Mouse (Mus musculus) intestine, embryonic 16.5 days (tissue): ENCODE results near the gene Gtf2h2. TPM values are rescaled to one million over a fixed set of nuclear protein-coding genes. Genes with fewer than 3 reads are reported as not detected.
"Not testable (repeated sequence)": the region's sequence is repeated elsewhere in the genome, so short reads cannot be mapped to it uniquely, and the experiment has no call there.

ENCODE experiments used
- ATAC-seq: fragments of 200-750 bp; cut with Nextera tagmentation; 2 replicates; pipeline ENCODE4 v1.8.0; 2017; ENCODE audit warnings: moderate TSS enrichment, moderate library complexity
- H3K27ac ChIP-seq: fragments of 300-500 bp; sonication (generic); 2 replicates; pipeline ENCODE4 v1.5.1; 2014; ENCODE audit warnings: mild to moderate bottlenecking, low read length
- H3K27me3 ChIP-seq: fragments of 300-500 bp; sonication (generic); replicated peaks from 2 replicates; pipeline ENCODE4 v1.6.1; 2014; ENCODE audit warnings: low read length, control low read depth, mixed read lengths; ENCODE audit not compliant: control insufficient read depth, insufficient read depth
- H3K36me3 ChIP-seq: fragments of 300-500 bp; sonication (generic); 2 replicates; pipeline ENCODE4 v1.6.1; 2014; ENCODE audit warnings: low read length, control low read depth; ENCODE audit not compliant: control insufficient read depth, insufficient read depth
- H3K4me1 ChIP-seq: fragments of 300-500 bp; sonication (generic); 2 replicates; pipeline ENCODE4 v1.6.1; 2014; ENCODE audit warnings: low read length, control low read depth, mixed read lengths; ENCODE audit not compliant: control insufficient read depth, insufficient read depth
- H3K4me2 ChIP-seq: fragments of 300-500 bp; sonication (generic); 2 replicates; pipeline ENCODE4 v1.6.1; 2014; ENCODE audit warnings: low read depth, low read length, control low read depth
- H3K4me3 ChIP-seq: fragments of 300-500 bp; sonication (generic); 2 replicates; pipeline ENCODE4 v1.5.1; 2014; ENCODE audit warnings: mild to moderate bottlenecking, low read length
- H3K9ac ChIP-seq: fragments of 300-500 bp; sonication (generic); 2 replicates; pipeline ENCODE4 v1.6.1; 2014; ENCODE audit warnings: low read depth, low read length
- H3K9me3 ChIP-seq: fragments of 300-500 bp; sonication (generic); 2 replicates; pipeline ENCODE4 v1.6.1; 2016; ENCODE audit warnings: low read length, control low read depth; ENCODE audit not compliant: control insufficient read depth
- WGBS: fragments of 180-500 bp; shearing (Covaris S2); extraction: QIAGEN DNeasy Blood & Tissue Kit; methylation state at CpG from one replicate; pipeline ENCODE4 v1.1.7; 2014; 5-methylcytosine and 5-hydroxymethylcytosine counted together
- polyA plus RNA-seq: library from polyadenylated mRNA; unstranded; fragments of >200 nt; fragmentation: Nextera tagmentation; extraction: Ambion mirVana; gene quantifications from 2 replicates; pipeline ENCODE4 v1.2.1, GENCODE M21; 2015

Gtf2h2 gene
- polyA plus RNA-seq, 1 experiment from 2014 or later = 84.0 TPM

DNA sequence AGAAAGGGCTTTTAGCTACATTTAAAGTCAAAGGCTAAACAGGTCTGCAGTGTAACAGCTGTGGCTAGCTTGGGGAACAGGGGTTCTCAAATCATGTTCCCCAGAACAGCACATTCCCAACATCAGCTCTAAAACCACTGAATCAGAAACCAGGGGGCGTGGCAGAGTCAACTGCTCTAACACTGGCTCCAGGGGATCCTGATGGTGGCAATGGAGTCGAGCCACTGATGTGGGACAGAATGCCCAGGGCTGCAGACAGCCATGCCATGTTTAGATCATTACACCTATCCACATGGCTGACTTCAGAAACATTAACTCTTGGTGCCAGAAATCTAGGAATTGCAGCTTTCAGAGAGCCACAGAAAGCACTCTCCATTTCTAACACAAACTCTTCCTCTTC is 26.8 kb upstream of the Gtf2h2 start:
- H3K27ac ChIP-seq = peak overlapping the region; percentile 47
- no peak overlapping the region for H3K9ac ChIP-seq
- H3K4me1 ChIP-seq = peaks cover 27% of the 10 kb centered on the region
- 62% methylated on average over 2 of the region's 2 CpGs for WGBS
- no peak for ATAC-seq
- H3K27me3 ChIP-seq = no peaks in the 10 kb centered on the region
- H3K4me2 ChIP-seq = no peak overlapping the region
- H3K4me3 ChIP-seq = no peak overlapping the region
- H3K9me3 ChIP-seq = no peaks in the 10 kb centered on the region
- H3K36me3 ChIP-seq = no peaks in the 10 kb centered on the region

DNA sequence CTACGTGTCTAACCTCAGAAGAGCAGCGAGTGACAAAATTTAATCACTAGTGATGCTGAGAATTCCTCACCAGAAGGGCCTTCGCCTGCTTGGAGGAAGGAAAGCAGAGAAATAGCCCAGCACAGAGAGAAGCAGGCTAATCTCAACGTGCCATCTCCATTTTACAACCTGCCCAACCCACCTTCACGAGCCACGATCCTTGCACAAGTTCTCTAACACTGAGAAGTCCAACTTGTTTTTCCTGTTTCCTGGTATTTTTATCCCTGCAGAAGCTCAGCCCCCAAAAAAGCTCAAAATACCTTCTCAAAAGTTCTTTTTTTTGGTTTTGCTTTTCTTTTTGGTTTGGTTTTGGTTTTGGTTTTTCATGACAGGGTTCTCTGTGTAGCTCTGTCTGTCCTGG is 25.8 kb upstream of the Gtf2h2 start:
- Histone ChIP-seq H3K27me3 (no peaks in the 10 kb centered on the region), H3K4me2 (peak overlapping the region; percentile 16; the same call in 1 of the 2 replicates), H3K27ac (peak overlapping the region; percentile 92), H3K9me3 (no peaks in the 10 kb centered on the region), H3K36me3 (no peaks in the 10 kb centered on the region), H3K4me3 (no peak overlapping the region), H3K4me1 (peaks cover 23% of the 10 kb centered on the region), H3K9ac (no peak overlapping the region)
- 51% methylated on average over 6 of the region's 6 CpGs for WGBS
- peak; percentile 66 for ATAC-seq

GRCm38 (mm10) chr13:100517652-100518153 is 25.3 kb upstream of the Gtf2h2 start:
- peak; percentile 21 for ATAC-seq
- WGBS = 66% methylated on average over 6 of the region's 6 CpGs

DNA sequence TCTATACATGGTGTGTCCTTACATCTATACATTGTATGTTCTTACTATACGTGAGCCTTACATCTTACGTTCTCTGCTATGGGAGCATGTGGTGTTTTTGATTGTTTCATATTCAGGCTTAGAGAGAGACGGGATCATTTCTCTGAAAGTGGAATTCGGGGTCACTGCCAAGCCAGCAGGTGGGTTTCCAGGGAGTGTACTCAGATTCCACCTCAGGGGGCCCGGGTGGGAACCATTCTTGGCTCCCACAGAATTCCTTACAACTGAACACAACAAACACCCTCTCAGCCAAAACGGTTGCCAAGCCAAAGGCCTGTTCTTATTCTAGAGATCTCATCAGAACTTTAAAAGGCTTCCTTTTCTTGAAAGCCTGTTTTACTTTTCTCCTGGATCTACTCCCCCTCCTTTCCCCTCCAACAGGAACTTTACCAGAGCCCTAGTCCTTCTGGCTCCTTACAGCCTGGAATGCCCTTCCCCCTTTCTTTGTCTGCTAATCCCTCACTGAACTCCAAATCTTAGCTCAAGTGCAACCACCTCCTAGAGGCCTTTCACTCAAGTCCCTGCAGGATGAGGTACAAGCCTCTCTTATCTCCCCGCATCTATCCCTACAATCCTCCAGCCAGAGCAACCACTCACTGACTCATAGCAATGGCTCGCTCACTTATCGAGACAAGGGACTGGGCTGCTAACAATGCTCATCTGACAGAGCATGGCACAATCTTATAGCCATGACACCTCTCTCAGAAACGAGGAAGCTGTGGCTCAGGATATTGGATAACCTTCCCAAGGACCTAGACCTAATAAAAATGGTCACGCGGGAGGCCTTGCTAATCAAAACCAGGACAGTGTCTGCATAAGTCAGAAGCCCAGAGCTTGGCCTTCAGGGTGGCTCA is 24.1 kb upstream of the Gtf2h2 start:
- Histone ChIP-seq H3K4me1 (peaks cover 9% of the 10 kb centered on the region), H3K4me3 (no peak overlapping the region), H3K27me3 (no peaks in the 10 kb centered on the region), H3K36me3 (no peaks in the 10 kb centered on the region), H3K9ac (no peak overlapping the region), H3K9me3 (no peaks in the 10 kb centered on the region), H3K27ac (peak overlapping the region; percentile 92), H3K4me2 (no peak overlapping the region)
- 49% methylated on average over 12 of the region's 12 CpGs for WGBS
- peak; percentile 88 for ATAC-seq

More at GRCm38 (mm10) chr13:100517652-100518153, 25.3 kb upstream of the Gtf2h2 start:
- H3K27ac ChIP-seq = peak overlapping the region; percentile 92
- no peak overlapping the region for H3K9ac ChIP-seq
- no peaks in the 10 kb centered on the region for H3K9me3 ChIP-seq
- no peaks in the 10 kb centered on the region for H3K27me3 ChIP-seq
- peaks cover 18% of the 10 kb centered on the region for H3K4me1 ChIP-seq
- H3K36me3 ChIP-seq = no peaks in the 10 kb centered on the region
- no peak overlapping the region for H3K4me3 ChIP-seq
- peak overlapping the region; percentile 16; the same call in 1 of the 2 replicates for H3K4me2 ChIP-seq

DNA sequence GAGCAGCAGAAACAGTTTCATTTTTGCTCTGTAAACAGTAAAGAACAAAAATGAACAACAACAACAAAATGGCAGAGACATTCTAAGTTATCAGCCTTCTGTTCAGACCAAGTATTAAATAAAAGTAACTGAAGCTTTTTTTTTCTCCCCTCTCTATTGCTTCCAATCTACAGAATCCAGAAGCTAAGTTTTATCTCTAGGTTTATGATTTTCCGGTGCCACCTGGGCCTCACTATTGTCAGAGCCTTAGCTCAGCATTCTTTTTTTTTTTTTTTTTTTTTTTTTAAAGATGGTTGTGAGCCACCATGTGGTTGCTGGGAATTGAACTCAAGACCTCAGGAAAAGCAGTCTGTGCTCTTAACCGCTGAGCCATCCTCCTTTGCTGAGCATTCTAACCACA is 20.4 kb upstream of the Gtf2h2 start:
- Histone ChIP-seq H3K4me3 (no peak overlapping the region), H3K9me3 (no peaks in the 10 kb centered on the region), H3K27me3 (no peaks in the 10 kb centered on the region), H3K27ac (no peak overlapping the region), H3K4me1 (no peaks in the 10 kb centered on the region), H3K9ac (no peak overlapping the region), H3K4me2 (no peak overlapping the region), H3K36me3 (no peaks in the 10 kb centered on the region)
- WGBS = 83% methylated on average over 2 of the region's 2 CpGs
- ATAC-seq = no peak

GRCm38 (mm10) chr13:100511860-100512364 is 19.5 kb upstream of the Gtf2h2 start:
- no peak for ATAC-seq
- WGBS = 74% methylated on average over 4 of the region's 4 CpGs

GRCm38 (mm10) chr13:100511146-100511859 is 18.9 kb upstream of the Gtf2h2 start:
- Histone ChIP-seq H3K27me3 (no peaks in the 10 kb centered on the region), H3K27ac (no peak overlapping the region), H3K9me3 (no peaks in the 10 kb centered on the region), H3K4me2 (no peak overlapping the region), H3K36me3 (no peaks in the 10 kb centered on the region), H3K4me3 (no peak overlapping the region), H3K4me1 (no peaks in the 10 kb centered on the region), H3K9ac (no peak overlapping the region)
- 70% methylated on average over 7 of the region's 7 CpGs for WGBS
- ATAC-seq = no peak

More at GRCm38 (mm10) chr13:100511860-100512364, 19.5 kb upstream of the Gtf2h2 start:
- Histone ChIP-seq H3K9ac (no peak overlapping the region), H3K4me1 (no peaks in the 10 kb centered on the region), H3K4me3 (no peak overlapping the region), H3K27ac (no peak overlapping the region), H3K4me2 (no peak overlapping the region), H3K9me3 (no peaks in the 10 kb centered on the region), H3K36me3 (no peaks in the 10 kb centered on the region), H3K27me3 (no peaks in the 10 kb centered on the region)

DNA sequence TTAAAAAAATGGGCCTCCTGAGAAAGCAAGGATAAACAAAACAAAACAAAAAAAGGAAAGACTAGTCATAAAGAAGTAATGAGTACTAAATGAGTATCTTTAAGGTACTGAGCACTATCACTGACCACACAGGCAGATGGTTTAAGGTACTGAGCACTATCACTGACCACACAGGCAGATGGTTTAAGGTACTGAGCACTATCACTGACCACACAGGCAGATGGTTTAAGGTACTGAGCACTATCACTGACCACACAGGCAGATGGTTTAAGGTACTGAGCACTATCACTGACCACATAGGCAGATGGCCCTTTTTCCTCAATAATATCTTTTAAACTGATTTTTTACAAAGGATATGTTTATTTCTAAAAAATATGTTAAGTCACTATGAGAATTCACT is 7.2 kb upstream of the Gtf2h2 start:
- H3K4me2 ChIP-seq, H3K4me3 ChIP-seq, H3K36me3 ChIP-seq, H3K27ac ChIP-seq, H3K27me3 ChIP-seq, H3K9ac ChIP-seq, H3K4me1 ChIP-seq, ATAC-seq, H3K9me3 ChIP-seq: not testable (repeated sequence)

- 83% methylated on average over 4 of the region's 4 CpGs for WGBS
Measured at GRCm38 (mm10) chr13:100495337-100495736, 3.0 kb upstream of the Gtf2h2 start.

More at GRCm38 (mm10) chr13:100495337-100495736, 3.0 kb upstream of the Gtf2h2 start:
- Histone ChIP-seq H3K27ac (no peak overlapping the region), H3K4me3 (no peak overlapping the region), H3K27me3 (no peaks in the 10 kb centered on the region), H3K4me2 (no peak overlapping the region), H3K36me3 (no peaks in the 10 kb centered on the region), H3K4me1 (peaks cover 12% of the 10 kb centered on the region; the same call in 1 of the 2 replicates), H3K9ac (no peak overlapping the region), H3K9me3 (no peaks in the 10 kb centered on the region)
- no peak for ATAC-seq
